ENCODE assay signal across 10 mouse cellular contexts in the genomic region with DNA sequence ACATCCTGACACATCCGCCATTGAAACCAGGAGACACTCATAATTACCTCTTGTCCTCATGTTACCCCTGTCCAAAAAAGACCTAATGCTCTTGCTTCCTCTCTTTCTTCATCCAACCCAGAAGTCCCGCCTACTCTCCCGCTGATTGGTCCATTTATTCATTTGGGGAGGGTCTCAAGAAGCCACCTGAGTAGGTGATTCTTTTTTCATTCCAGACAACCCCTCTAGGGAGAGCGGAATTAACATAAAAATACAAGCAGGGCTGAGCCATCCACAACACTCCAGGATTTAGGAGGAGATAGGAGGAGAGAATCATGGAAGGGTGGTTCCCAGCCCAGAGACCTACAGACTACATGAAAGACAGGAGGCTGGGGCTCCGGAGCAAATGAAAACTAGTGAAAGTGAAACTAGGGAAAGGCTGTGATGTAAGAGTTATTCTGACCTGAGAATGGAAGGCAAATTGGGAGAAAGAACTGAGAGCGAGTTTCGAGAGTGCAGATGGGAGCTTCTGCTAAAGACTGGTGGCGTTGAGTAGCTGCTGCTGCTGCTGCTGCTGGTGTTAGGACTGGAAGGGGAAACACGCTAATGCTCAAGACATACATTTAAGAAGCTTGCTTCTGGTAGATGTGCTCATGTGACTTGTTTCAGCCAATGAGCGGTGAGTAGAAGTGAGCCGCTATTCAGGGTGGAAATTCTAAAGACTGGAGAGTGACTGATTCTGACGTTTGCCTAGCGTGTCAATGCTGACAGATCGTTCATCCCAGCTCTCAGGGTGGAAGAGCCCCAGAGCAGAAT. TPM values are rescaled to one million over a fixed set of nuclear protein-coding genes. Genes with fewer than 3 reads are reported as not detected.
DNase-seq lines count a peak whose midpoint lies in the region; ATAC-seq and TF ChIP-seq lines count a peak whose summit lies in the region.
"Had no signal": no experiment of that assay in that cellular context is flagged by ENCODE, and none has a peak within 500 bp of the region (broad histone marks: within the 10 kb centered on the region; RNA-seq: fewer than 3 reads in every experiment).

No protein-coding gene starts in this region.

- TF ChIP-seq EP300 in liver, embryonic 14.5 days (IDR thresholded peaks at IDR 0.05; ENCODE audit: low read depth): no peak

- H3K4me1 ChIP-seq in embryonic facial prominence, embryonic 14.5 days (ENCODE audit: control insufficient read depth, insufficient read depth, low read length): no peaks in the 10 kb centered on the region
- peaks cover 9% of the 10 kb centered on the region for H3K4me1 ChIP-seq in embryonic facial prominence, embryonic 10.5 days
- H3K4me1 ChIP-seq in liver, embryonic 14.5 days (replicated peaks; ENCODE audit: control insufficient read depth in 2 of 2, insufficient read depth in 2 of 2, low read length in 1 of 2): no peaks in the 10 kb centered on the region
- no peaks in the 10 kb centered on the region for H3K4me1 ChIP-seq in hindbrain, embryonic 16.5 days (ENCODE audit: control insufficient read depth, insufficient read depth, low read depth, low read length)

- H3K4me3 ChIP-seq in embryonic facial prominence, embryonic 14.5 days (ENCODE audit: low read depth, low read length): no peak overlapping the region
- no peak overlapping the region for H3K4me3 ChIP-seq in embryonic facial prominence, embryonic 10.5 days
- H3K4me3 ChIP-seq in liver, embryonic 14.5 days (ENCODE audit: insufficient read depth in 1 of 2, low read depth in 2 of 2, low read length in 2 of 2): peak overlapping the region in 1 of 2 experiments; percentile 48; a peak in 1 of 4 replicates
- H3K4me3 ChIP-seq in hindbrain, embryonic 16.5 days (ENCODE audit: low read length): no peak overlapping the region

- WGBS in embryonic facial prominence, embryonic 14.5 days: 62% methylated on average over 14 of the region's 14 CpGs
- WGBS in embryonic facial prominence, embryonic 10.5 days: 58% methylated on average over 14 of the region's 14 CpGs
- WGBS in liver, embryonic 14.5 days (ENCODE audit: insufficient replicate concordance): 31% methylated on average over 14 of the region's 14 CpGs
- 65% methylated on average over 14 of the region's 14 CpGs for whole genome bisulfite sequencing in hindbrain, embryonic 16.5 days

- H3K9me3 ChIP-seq in embryonic facial prominence, embryonic 14.5 days (ENCODE audit: control insufficient read depth, low read length): no peaks in the 10 kb centered on the region
- H3K9me3 ChIP-seq in embryonic facial prominence, embryonic 10.5 days: no peaks in the 10 kb centered on the region
- no peaks in the 10 kb centered on the region for H3K9me3 ChIP-seq in liver, embryonic 14.5 days (ENCODE audit: control insufficient read depth, low read length)
- H3K9me3 ChIP-seq in hindbrain, embryonic 16.5 days (ENCODE audit: control insufficient read depth, low read length): no peaks in the 10 kb centered on the region

- ATAC-seq in embryonic facial prominence, embryonic 14.5 days (ENCODE audit: low read depth): no peak
- ATAC-seq in common myeloid progenitor, adult 5-6 weeks (replicated peaks; ENCODE audit: low read depth, poor library complexity, severe bottlenecking): peak; percentile 85
- ATAC-seq in liver, embryonic 14.5 days (ENCODE audit: insufficient read depth): no peak
- ATAC-seq in hindbrain, embryonic 16.5 days: no peak

- no peak overlapping the region for H3K27ac ChIP-seq in embryonic facial prominence, embryonic 14.5 days (replicated peaks; ENCODE audit: low read depth, low read length)
- H3K27ac ChIP-seq in embryonic facial prominence, embryonic 10.5 days (replicated peaks): no peak overlapping the region
- no peak overlapping the region for H3K27ac ChIP-seq in liver, embryonic 14.5 days
- H3K27ac ChIP-seq in hindbrain, embryonic 16.5 days (ENCODE audit: low read depth, low read length): no peak overlapping the region

- TF ChIP-seq CTCF in liver, embryonic 14.5 days (IDR thresholded peaks at IDR 0.05; ENCODE audit: low read depth): no peak

- no peak for DNase-seq in embryonic facial prominence, embryonic 14.5 days (ENCODE audit: low spot score)
- no peak for DNase-seq in embryonic facial prominence, embryonic 10.5 days (ENCODE audit: low spot score)
- DNase-seq in 3134 (ENCODE audit: extremely low read depth, insufficient read length, low spot score): peak; percentile 9
- DNase-seq in liver, embryonic 14.5 days (ENCODE audit: low read depth in 3 of 3, low spot score in 3 of 3): no peak
- DNase-seq in ovary, postnatal 14 days (ENCODE audit: low spot score): no peak
- DNase-seq in layer of hippocampus, adult 18-20 months (ENCODE audit: low spot score in 2 of 2): no peak
- DNase-seq: lung, embryonic 14.5 days had no signal

- H3K27me3 ChIP-seq in embryonic facial prominence, embryonic 14.5 days (replicated peaks; ENCODE audit: control insufficient read depth, insufficient read depth, low read length): no peaks in the 10 kb centered on the region
- no peaks in the 10 kb centered on the region for H3K27me3 ChIP-seq in embryonic facial prominence, embryonic 10.5 days (replicated peaks; ENCODE audit: low read depth, poor library complexity, severe bottlenecking)
- H3K27me3 ChIP-seq in liver, embryonic 14.5 days (ENCODE audit: control insufficient read depth, insufficient read depth, low read length): no peaks in the 10 kb centered on the region
- H3K27me3 ChIP-seq in hindbrain, embryonic 16.5 days (replicated peaks; ENCODE audit: control insufficient read depth, insufficient read depth, low read length): no peaks in the 10 kb centered on the region
- H3K27me3 ChIP-seq: CH12.LX had no signal

- H3K9ac ChIP-seq in embryonic facial prominence, embryonic 14.5 days (ENCODE audit: low read depth, low read length): no peak overlapping the region
- H3K9ac ChIP-seq in liver, embryonic 14.5 days (replicated peaks): no peak overlapping the region
- H3K9ac ChIP-seq in hindbrain, embryonic 16.5 days (ENCODE audit: low read depth, low read length): no peak overlapping the region
- H3K9ac ChIP-seq: lung, embryonic 14.5 days had no signal

- H3K36me3 ChIP-seq in embryonic facial prominence, embryonic 14.5 days (ENCODE audit: control insufficient read depth, insufficient read depth, low read length): no peaks in the 10 kb centered on the region
- no peaks in the 10 kb centered on the region for H3K36me3 ChIP-seq in embryonic facial prominence, embryonic 10.5 days (replicated peaks)
- H3K36me3 ChIP-seq in liver, embryonic 14.5 days (replicated peaks; ENCODE audit: control insufficient read depth, insufficient read depth, low read depth): no peaks in the 10 kb centered on the region
- H3K36me3 ChIP-seq in hindbrain, embryonic 16.5 days (ENCODE audit: control insufficient read depth, insufficient read depth, low read length): no peaks in the 10 kb centered on the region

- H3K4me2 ChIP-seq in embryonic facial prominence, embryonic 14.5 days (ENCODE audit: low read depth, low read length): peak overlapping the region; percentile 8; the same call in 1 of the 2 replicates
- H3K4me2 ChIP-seq in liver, embryonic 14.5 days (ENCODE audit: low read depth): peak overlapping the region; percentile 20
- H3K4me2 ChIP-seq in hindbrain, embryonic 16.5 days (ENCODE audit: low read length): no peak overlapping the region
- H3K4me2 ChIP-seq: lung, embryonic 14.5 days had no signal

RNA-seq across cellular contexts. Expression of a gene that starts 55.0 kb away (rescaled TPM):
- polyA plus RNA-seq in embryonic facial prominence, embryonic 14.5 days (2014; fragmentation: Nextera tagmentation; extraction: Ambion mirVana): 330 and 352 TPM in 2 replicates
- polyA plus RNA-seq in embryonic facial prominence, embryonic 10.5 days (2016; fragmentation: Nextera tagmentation; extraction: Ambion mirVana): 103 and 120 TPM in 2 replicates
- 2.3 and 4.9 TPM in 2 replicates for total RNA-seq in common myeloid progenitor, adult 5-6 weeks (2017)
- polyA plus RNA-seq in liver, embryonic 14.5 days (2012; rRNA removed): 4.2 and 5.4 TPM in 2 replicates
- 8.1 and 8.8 TPM in 2 replicates for polyA plus RNA-seq in liver, embryonic 14.5 days (2014; fragmentation: Nextera tagmentation; extraction: Ambion mirVana)
- 22.4 and 26.5 TPM in 2 replicates for polyA plus RNA-seq in hindbrain, embryonic 16.5 days (2015; fragmentation: Nextera tagmentation; extraction: Ambion mirVana)
- 1 to 10 TPM; 2.5 to 2.7 TPM for total RNA-seq in layer of hippocampus, adult 18-20 months (2021)
- total RNA-seq: CH12.LX had no signal
